Mouse (Mus musculus) testis, postnatal 14 days (tissue): ENCODE measurements around the gene Tmem176b.
"Not testable (repeated sequence)": the region's sequence is repeated elsewhere in the genome, so short reads cannot be mapped to it uniquely, and the experiment has no call there.

ENCODE experiments used
- DNase-seq: peaks from one replicate; pipeline ENCODE4 v3.0.0; 2021; ENCODE audit warnings: low spot score

The Tmem176b gene

GRCm38 (mm10) chr6:48842111-48842842 is 981 bp upstream of the Tmem176b start:
- DNase-seq: no peak

- peak; percentile 24 for DNase-seq
Observed at GRCm38 (mm10) chr6:48840371-48840969, 826 bp downstream of the Tmem176b start, which contains the start of gene Tmem176a. TSS of gene Tmem176a (plus strand) at chr6:48840919.

- no peak for DNase-seq
Observed at GRCm38 (mm10) chr6:48838321-48839080, 2.8 kb downstream of the Tmem176b start.

- DNase-seq: no peak
Observed at GRCm38 (mm10) chr6:48837516-48837915, 3.8 kb downstream of the Tmem176b start.

- DNase-seq: no peak
Observed at GRCm38 (mm10) chr6:48836146-48836545, 5.2 kb downstream of the Tmem176b start.

GRCm38 (mm10) chr6:48835241-48835640 is 6.1 kb downstream of the Tmem176b start:
- DNase-seq: no peak

GRCm38 (mm10) chr6:48833515-48833914 is 7.8 kb downstream of the Tmem176b start:
- no peak for DNase-seq

GRCm38 (mm10) chr6:48832426-48832825 is 8.9 kb downstream of the Tmem176b start:
- no peak for DNase-seq

- DNase-seq: no peak
Observed at GRCm38 (mm10) chr6:48831141-48831540, 10.2 kb downstream of the Tmem176b start.

- no peak for DNase-seq
Observed at GRCm38 (mm10) chr6:48830241-48830640, 11.1 kb downstream of the Tmem176b start.

- no peak for DNase-seq
Observed at GRCm38 (mm10) chr6:48829651-48830050, 11.6 kb downstream of the Tmem176b start.

GRCm38 (mm10) chr6:48828976-48829375 is 12.3 kb downstream of the Tmem176b start:
- DNase-seq: no peak

GRCm38 (mm10) chr6:48825016-48825415 is 16.3 kb downstream of the Tmem176b start:
- no peak for DNase-seq

GRCm38 (mm10) chr6:48821991-48822785 is 19.1 kb downstream of the Tmem176b start:
- DNase-seq: not testable (repeated sequence)

GRCm38 (mm10) chr6:48817815-48818214 is 23.5 kb downstream of the Tmem176b start:
- DNase-seq: peak; percentile 72

GRCm38 (mm10) chr6:48815013-48815412 is 26.3 kb downstream of the Tmem176b start:
- DNase-seq: no peak

- DNase-seq: no peak
Observed at GRCm38 (mm10) chr6:48809494-48810219, 31.6 kb downstream of the Tmem176b start.

GRCm38 (mm10) chr6:48806746-48807145 is 34.5 kb downstream of the Tmem176b start:
- DNase-seq: no peak

GRCm38 (mm10) chr6:48804346-48804745 is 37.0 kb downstream of the Tmem176b start:
- DNase-seq: no peak

GRCm38 (mm10) chr6:48803406-48804051 is 37.8 kb downstream of the Tmem176b start:
- no peak for DNase-seq

GRCm38 (mm10) chr6:48801897-48802296 is 39.4 kb downstream of the Tmem176b start:
- no peak for DNase-seq
